Mouse (Mus musculus) heart, embryonic 11.5 days (tissue): Measurements from ENCODE around the gene Cpeb3. TPM values are rescaled to one million over a fixed set of nuclear protein-coding genes. Genes with fewer than 3 reads are reported as not detected.

Experiments used
- ATAC-seq: fragments of 200-750 bp; cut with Nextera tagmentation; replicated peaks from 2 replicates; pipeline ENCODE4 v1.8.0; 2017; ENCODE audit warnings: moderate library complexity; ENCODE audit not compliant: insufficient number of reproducible peaks, low FRiP score, low TSS enrichment
- H3K27ac ChIP-seq: fragments of 300-500 bp; sonication (generic); 2 replicates; pipeline ENCODE4 v1.5.1; 2014; ENCODE audit warnings: mild to moderate bottlenecking, low read depth, low read length
- H3K27me3 ChIP-seq: fragments of 300-500 bp; sonication (generic); 2 replicates; pipeline ENCODE4 v1.6.1; 2014; ENCODE audit warnings: mild to moderate bottlenecking, low read length, mixed read lengths; ENCODE audit not compliant: control insufficient read depth, insufficient read depth
- H3K36me3 ChIP-seq: fragments of 300-500 bp; sonication (generic); 2 replicates; pipeline ENCODE4 v1.6.1; 2014; ENCODE audit warnings: mild to moderate bottlenecking, low read length, moderate library complexity, mixed read lengths; ENCODE audit not compliant: control insufficient read depth, insufficient read depth
- H3K4me1 ChIP-seq: fragments of 300-500 bp; sonication (generic); 2 replicates; pipeline ENCODE4 v1.6.1; 2014; ENCODE audit warnings: low read length; ENCODE audit not compliant: control insufficient read depth, insufficient read depth
- H3K4me2 ChIP-seq: fragments of 300-500 bp; sonication (generic); 2 replicates; pipeline ENCODE4 v1.6.1; 2014; ENCODE audit warnings: mild to moderate bottlenecking, moderate library complexity
- H3K4me3 ChIP-seq: fragments of 300-500 bp; sonication (generic); 2 replicates; pipeline ENCODE4 v1.5.1; 2014; ENCODE audit warnings: low read depth, low read length
- H3K9ac ChIP-seq: fragments of 300-500 bp; sonication (generic); 2 replicates; pipeline ENCODE4 v1.6.1; 2014; ENCODE audit warnings: mild to moderate bottlenecking, low read depth, low read length, moderate library complexity
- H3K9me3 ChIP-seq: fragments of 300-500 bp; sonication (generic); replicated peaks from 2 replicates; pipeline ENCODE4 v1.6.1; 2016; ENCODE audit warnings: low read length; ENCODE audit not compliant: control insufficient read depth
- WGBS: fragments of 180-500 bp; shearing (Covaris S2); extraction: QIAGEN DNeasy Blood & Tissue Kit; methylation state at CpG from one replicate; pipeline ENCODE4 v1.1.7; 2014; ENCODE audit not compliant: insufficient replicate concordance; 5-methylcytosine and 5-hydroxymethylcytosine counted together
- polyA plus RNA-seq: library from polyadenylated mRNA; unstranded; fragments of >200 nt; fragmentation: Nextera tagmentation; extraction: Ambion mirVana; gene quantifications from 2 replicates; pipeline ENCODE4 v1.2.1, GENCODE M21; 2014

Cpeb3 gene
- polyA plus RNA-seq, 1 experiment from 2014 or later, result 4.4 TPM

DNA sequence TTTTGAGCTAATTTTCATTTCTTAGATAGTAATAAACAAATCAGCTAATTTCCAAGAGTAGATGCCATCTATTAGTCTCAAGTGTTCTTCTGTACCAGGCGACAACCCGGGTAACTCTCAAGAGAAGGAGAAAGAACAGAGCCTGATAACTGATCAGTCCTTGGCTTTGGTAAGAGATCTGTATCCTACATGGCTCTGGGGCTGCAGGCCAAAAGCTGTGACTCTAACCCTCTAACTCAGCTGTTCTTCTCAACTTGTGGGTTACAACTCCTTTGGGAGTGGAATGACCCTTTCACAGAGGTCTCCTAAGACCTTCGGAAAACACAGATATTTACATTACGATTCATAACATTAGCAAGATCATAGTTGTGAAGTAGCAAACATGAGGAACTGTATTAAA is 148.3 kb downstream of the Cpeb3 start:
- 71% methylated on average over 4 of the region's 4 CpGs for WGBS
- Histone ChIP-seq H3K27me3 (no peaks in the 10 kb centered on the region), H3K4me1 (peaks cover 7% of the 10 kb centered on the region), H3K4me3 (no peak overlapping the region), H3K27ac (0 out of 2 replicates have a peak overlapping the region, but pooled peaks have one; percentile 6), H3K4me2 (no peak overlapping the region), H3K9me3 (no peaks in the 10 kb centered on the region), H3K9ac (no peak overlapping the region), H3K36me3 (no peaks in the 10 kb centered on the region)
- ATAC-seq, result no peak

DNA sequence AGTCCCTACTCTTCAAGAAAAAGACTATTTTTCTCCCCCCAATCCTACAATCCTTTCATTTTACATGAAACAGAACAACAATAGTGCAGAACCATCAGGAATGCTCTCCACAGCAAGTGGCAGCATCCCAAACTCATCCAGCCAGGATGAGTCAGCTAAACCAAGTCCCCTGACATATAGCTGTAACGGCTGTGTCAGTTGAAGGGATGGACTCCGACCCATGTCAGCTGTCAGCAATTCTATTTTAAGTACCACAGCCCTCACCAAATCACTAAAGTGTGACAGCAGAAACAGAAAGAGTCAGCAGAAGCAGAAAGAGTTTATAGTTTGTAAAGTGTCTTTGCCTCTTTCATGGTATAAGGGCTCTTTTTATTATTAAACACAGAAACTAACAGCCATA is 148.8 kb downstream of the Cpeb3 start:
- Histone ChIP-seq H3K9me3 (no peaks in the 10 kb centered on the region), H3K4me3 (no peak overlapping the region), H3K4me1 (peaks cover 7% of the 10 kb centered on the region), H3K9ac (no peak overlapping the region), H3K27ac (0 out of 2 replicates have a peak overlapping the region, but pooled peaks have one; percentile 6), H3K4me2 (peak overlapping the region; percentile 16; the same call in 1 of the 2 replicates), H3K36me3 (no peaks in the 10 kb centered on the region), H3K27me3 (no peaks in the 10 kb centered on the region)
- no peak for ATAC-seq
- WGBS, result 42% methylated on average over 2 of the region's 2 CpGs

DNA sequence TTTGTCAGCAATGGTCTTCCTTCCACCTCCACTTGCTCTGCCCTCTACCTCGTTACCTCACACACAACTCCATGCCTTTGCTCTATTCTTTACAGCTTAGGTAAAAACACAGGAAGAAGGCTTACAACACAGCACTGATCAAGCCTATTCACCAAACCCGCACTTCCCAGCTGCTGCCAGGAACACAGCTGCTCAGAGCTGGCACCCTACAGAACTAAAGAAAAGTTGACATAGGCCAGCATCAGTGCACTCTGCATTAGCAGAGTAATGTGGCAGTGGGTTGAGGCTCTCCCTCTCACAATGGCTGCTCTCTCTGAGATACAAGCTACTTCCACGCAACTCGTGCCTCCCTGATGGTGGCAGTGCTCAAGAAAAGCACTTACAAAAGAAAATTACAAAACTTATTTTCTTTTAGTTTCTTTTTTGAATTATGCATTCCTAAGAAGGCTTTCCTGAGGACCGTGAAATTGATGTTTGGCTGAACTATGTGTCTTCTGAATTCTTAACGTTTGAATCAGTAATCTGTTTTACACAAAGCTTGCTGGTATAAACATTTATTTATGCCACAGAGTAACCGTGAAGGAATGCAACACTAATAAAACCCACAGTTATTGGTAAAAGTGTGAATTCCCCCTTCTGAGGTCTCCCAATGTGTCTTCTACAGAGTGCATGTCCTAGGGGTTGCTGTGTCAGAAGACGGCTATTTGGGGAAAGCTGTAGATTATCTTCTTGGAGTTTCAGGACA is 151.1 kb downstream of the Cpeb3 start:
- H3K9me3 ChIP-seq, result no peaks in the 10 kb centered on the region
- no peak overlapping the region for H3K4me3 ChIP-seq
- peaks cover 7% of the 10 kb centered on the region for H3K4me1 ChIP-seq
- no peak for ATAC-seq
- no peaks in the 10 kb centered on the region for H3K36me3 ChIP-seq
- no peak overlapping the region for H3K27ac ChIP-seq
- no peak overlapping the region for H3K9ac ChIP-seq
- 82% methylated on average over 8 of the region's 8 CpGs for WGBS
- no peak overlapping the region for H3K4me2 ChIP-seq
- H3K27me3 ChIP-seq, result no peaks in the 10 kb centered on the region

DNA sequence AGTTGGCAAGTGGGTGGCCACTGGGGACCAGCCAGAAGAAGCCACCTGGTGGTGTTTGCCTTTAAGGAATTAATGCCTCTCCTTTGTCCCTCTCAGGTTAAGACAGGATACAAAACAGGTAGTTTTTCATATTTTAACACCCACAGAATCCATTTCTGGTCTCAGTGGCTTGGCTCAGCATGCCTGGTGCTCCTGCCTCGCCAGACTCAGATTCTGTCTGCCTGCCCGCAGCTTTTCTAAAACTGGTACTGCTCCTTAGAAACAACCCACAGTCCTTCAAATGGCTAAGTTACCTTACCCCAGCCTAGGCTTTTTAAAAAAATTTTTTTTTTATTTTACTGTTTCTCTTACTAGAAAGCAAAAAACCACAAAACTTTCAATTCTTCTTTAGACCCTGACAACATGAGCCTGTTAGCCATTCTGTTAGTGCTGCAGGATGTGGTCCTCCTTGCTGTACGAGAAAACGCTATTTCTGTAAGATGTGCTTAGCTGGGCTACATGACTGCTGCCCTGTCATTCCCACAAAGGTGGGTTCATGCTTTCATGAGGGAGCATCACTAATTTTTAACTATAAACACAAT is 152.3 kb downstream of the Cpeb3 start:
- no peak overlapping the region for H3K27ac ChIP-seq
- no peak for ATAC-seq
- no peak overlapping the region for H3K4me2 ChIP-seq
- H3K9me3 ChIP-seq, result no peaks in the 10 kb centered on the region
- no peak overlapping the region for H3K9ac ChIP-seq
- H3K4me3 ChIP-seq, result no peak overlapping the region
- peaks cover 7% of the 10 kb centered on the region for H3K4me1 ChIP-seq
- no peaks in the 10 kb centered on the region for H3K36me3 ChIP-seq
- 80% methylated on average over 4 of the region's 4 CpGs for WGBS
- H3K27me3 ChIP-seq, result no peaks in the 10 kb centered on the region

DNA sequence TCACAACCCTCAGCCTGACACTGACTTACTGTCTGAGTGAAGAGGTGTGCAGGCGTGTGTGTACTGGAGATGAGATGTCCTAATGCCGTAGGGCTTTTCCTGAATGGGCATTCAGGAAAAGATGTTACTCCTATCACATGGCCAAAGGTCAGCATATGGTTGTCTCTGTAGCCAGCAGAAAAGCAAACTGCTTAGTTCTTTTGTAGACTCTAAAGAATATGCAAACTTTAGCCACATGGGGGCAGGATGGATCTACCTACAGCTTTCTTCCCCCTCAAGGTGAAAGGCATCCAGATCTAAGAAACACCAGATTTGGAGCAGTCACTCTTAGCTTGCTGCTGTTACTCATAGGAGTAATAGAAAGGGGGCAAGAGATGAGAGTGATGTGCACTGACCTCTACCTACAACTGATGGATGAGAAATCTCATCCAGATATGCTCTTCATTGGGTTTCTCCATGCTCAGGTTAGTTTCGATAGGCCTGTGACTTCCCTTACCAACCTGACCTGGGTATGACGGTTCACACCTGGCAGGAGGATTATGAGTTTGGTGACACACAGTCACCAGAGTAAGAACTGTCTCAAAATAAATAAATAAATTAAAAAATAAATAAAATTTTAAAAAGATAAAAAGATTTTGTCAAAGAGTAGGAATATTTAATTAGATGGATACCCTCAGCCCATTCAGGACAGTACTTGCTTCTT is 157.6 kb downstream of the Cpeb3 start:
- no peak for ATAC-seq
- Histone ChIP-seq H3K36me3 (no peaks in the 10 kb centered on the region), H3K4me3 (no peak overlapping the region), H3K4me2 (no peak overlapping the region), H3K9me3 (no peaks in the 10 kb centered on the region), H3K9ac (no peak overlapping the region), H3K27me3 (no peaks in the 10 kb centered on the region), H3K27ac (no peak overlapping the region), H3K4me1 (no peaks in the 10 kb centered on the region)
- WGBS, result 63% methylated on average over 4 of the region's 4 CpGs

DNA sequence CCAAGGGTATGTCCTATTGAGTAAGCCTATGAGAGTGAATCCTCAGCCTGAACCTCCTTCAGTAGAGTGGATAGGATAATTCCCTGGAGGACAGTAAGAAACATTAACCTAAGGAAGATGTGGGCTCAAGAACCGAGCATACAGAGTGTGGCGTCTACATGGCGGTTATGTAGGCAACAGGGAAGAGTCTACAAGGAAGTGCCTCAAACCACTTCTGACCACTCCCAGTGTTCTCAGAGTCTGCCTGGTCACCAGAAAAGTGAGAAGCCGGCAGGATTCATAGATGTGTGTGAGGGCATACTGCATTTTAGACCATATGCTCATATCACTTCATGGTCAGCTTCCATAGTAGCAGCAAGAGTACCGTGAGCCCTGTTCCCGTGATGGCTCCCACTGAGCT is 159.9 kb downstream of the Cpeb3 start:
- 84% methylated on average over 6 of the region's 6 CpGs for WGBS
- H3K9me3 ChIP-seq, result no peaks in the 10 kb centered on the region
- H3K9ac ChIP-seq, result no peak overlapping the region
- no peak overlapping the region for H3K27ac ChIP-seq
- H3K36me3 ChIP-seq, result no peaks in the 10 kb centered on the region
- no peak overlapping the region for H3K4me2 ChIP-seq
- H3K27me3 ChIP-seq, result no peaks in the 10 kb centered on the region
- no peak overlapping the region for H3K4me3 ChIP-seq
- no peaks in the 10 kb centered on the region for H3K4me1 ChIP-seq
- ATAC-seq, result no peak

DNA sequence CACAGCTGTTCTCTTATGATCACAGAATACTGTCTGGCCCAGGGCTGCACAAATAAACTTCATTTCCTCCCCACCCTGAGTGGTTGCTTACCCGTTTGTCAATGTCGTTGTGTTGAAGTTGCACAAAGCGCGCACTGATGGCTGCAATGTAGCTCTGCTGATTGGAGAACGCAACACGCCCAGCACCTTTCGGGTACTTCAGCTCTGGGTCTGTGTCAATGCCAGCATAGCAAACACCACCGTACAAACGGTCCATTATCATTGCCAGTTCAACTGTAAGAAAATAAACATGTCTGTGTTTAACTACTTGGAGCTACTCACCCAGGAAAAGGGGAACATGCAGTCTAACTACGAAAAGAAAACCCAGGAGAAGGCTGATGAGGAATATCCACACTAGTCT is 164.0 kb downstream of the Cpeb3 start:
- no peak for ATAC-seq
- H3K9me3 ChIP-seq, result no peaks in the 10 kb centered on the region
- H3K9ac ChIP-seq, result no peak overlapping the region
- no peak overlapping the region for H3K4me2 ChIP-seq
- H3K27me3 ChIP-seq, result no peaks in the 10 kb centered on the region
- 83% methylated on average over 10 of the region's 10 CpGs for WGBS
- H3K36me3 ChIP-seq, result no peaks in the 10 kb centered on the region
- no peak overlapping the region for H3K4me3 ChIP-seq
- no peak overlapping the region for H3K27ac ChIP-seq
- H3K4me1 ChIP-seq, result no peaks in the 10 kb centered on the region

DNA sequence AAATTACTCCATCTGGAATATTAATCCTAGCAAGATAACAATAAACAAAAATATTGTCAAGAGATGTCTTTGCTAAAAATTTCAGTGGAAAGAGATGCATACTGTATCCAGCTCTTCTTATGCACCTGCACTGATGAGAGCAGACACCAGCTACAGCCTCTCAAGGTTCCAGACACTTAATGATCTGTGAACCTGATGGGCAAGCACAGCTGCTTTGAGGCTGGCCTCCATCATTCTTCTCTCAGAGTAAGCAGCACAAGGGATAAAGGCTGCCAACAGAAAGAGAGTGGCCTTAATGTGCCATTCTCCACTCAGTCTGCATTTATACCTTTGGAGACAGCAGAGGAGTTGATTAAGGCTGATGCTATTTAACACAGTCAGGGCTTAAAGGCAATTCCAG is 167.5 kb downstream of the Cpeb3 start:
- Histone ChIP-seq H3K27me3 (no peaks in the 10 kb centered on the region), H3K36me3 (no peaks in the 10 kb centered on the region), H3K9me3 (no peaks in the 10 kb centered on the region), H3K4me1 (0 out of 2 replicates have a peak, but pooled peaks cover 3% of the 10 kb centered on the region), H3K4me2 (no peak overlapping the region), H3K27ac (no peak overlapping the region), H3K9ac (no peak overlapping the region), H3K4me3 (no peak overlapping the region)
- ATAC-seq, result no peak
